Mouse (Mus musculus): Measurements from ENCODE around the gene Gm2042. TPM values are rescaled to one million over a fixed set of nuclear protein-coding genes. Genes with fewer than 3 reads are reported as not detected.
"Not testable (repeated sequence)": the region's sequence is repeated elsewhere in the genome, so short reads cannot be mapped to it uniquely, and the experiment has no call there.

Gm2042 gene
- not detected in 2 replicates for polyA plus RNA-seq (2016; fragmentation: Nextera tagmentation; extraction: Ambion mirVana)

GRCm38 (mm10) chr12:87953780-87954179 is at the start of gene Gm2042:
TSS of gene Gm2042 (plus strand) at chr12:87954080.
- H3K27ac ChIP-seq; H3K4me3 ChIP-seq; H3K4me1 ChIP-seq; ATAC-seq (ENCODE audit: low FRiP score, low read depth); H3K27me3 ChIP-seq (replicated peaks); H3K9me3 ChIP-seq; H3K4me2 ChIP-seq (replicated peaks); H3K36me3 ChIP-seq; H3K9ac ChIP-seq: not testable (repeated sequence)
- 84% methylated on average over 2 of the region's 2 CpGs for WGBS

- H3K4me2 ChIP-seq (replicated peaks); H3K9ac ChIP-seq; H3K27me3 ChIP-seq (replicated peaks); H3K36me3 ChIP-seq; H3K4me3 ChIP-seq; ATAC-seq (ENCODE audit: low FRiP score, low read depth); H3K27ac ChIP-seq; H3K4me1 ChIP-seq; H3K9me3 ChIP-seq: not testable (repeated sequence)
- WGBS = 74% methylated on average over 2 of the region's 2 CpGs
Observed at GRCm38 (mm10) chr12:87919721-87920120, 34.2 kb upstream of the Gm2042 start, which contains the start of gene Gm2035. TSS of gene Gm2035 (minus strand) at chr12:87919857.

- H3K27ac ChIP-seq; H3K9me3 ChIP-seq; H3K4me1 ChIP-seq; H3K27me3 ChIP-seq (replicated peaks); H3K4me2 ChIP-seq (replicated peaks); H3K9ac ChIP-seq; H3K36me3 ChIP-seq; H3K4me3 ChIP-seq; ATAC-seq (ENCODE audit: low FRiP score, low read depth): not testable (repeated sequence)
Observed at GRCm38 (mm10) chr12:87984000-87984399, 30.1 kb downstream of the Gm2042 start.

- not testable (repeated sequence) for H3K27ac ChIP-seq; H3K4me3 ChIP-seq; H3K9ac ChIP-seq; H3K4me2 ChIP-seq (replicated peaks); H3K27me3 ChIP-seq (replicated peaks); H3K36me3 ChIP-seq; H3K4me1 ChIP-seq; ATAC-seq (ENCODE audit: low FRiP score, low read depth); H3K9me3 ChIP-seq
- WGBS = 83% methylated on average over 3 of the region's 3 CpGs
Observed at GRCm38 (mm10) chr12:88004118-88004517, 50.2 kb downstream of the Gm2042 start.

Other genes starting within 250 kb of the Gm2042 start
- not detected in 2 replicates for gene Gm21319, start 178.3 kb upstream of the Gm2042 start, polyA plus RNA-seq (2016; fragmentation: Nextera tagmentation; extraction: Ambion mirVana)
- not detected in 2 replicates for gene Gm21936, start 158.6 kb upstream of the Gm2042 start, polyA plus RNA-seq (2016; fragmentation: Nextera tagmentation; extraction: Ambion mirVana)
- gene BB287469, start 137.5 kb upstream of the Gm2042 start, polyA plus RNA-seq (2016; fragmentation: Nextera tagmentation; extraction: Ambion mirVana) = not detected in 2 replicates
- gene Gm2001, start 111.7 kb upstream of the Gm2042 start, polyA plus RNA-seq (2016; fragmentation: Nextera tagmentation; extraction: Ambion mirVana) = not detected in 2 replicates
- gene Gm2016, start 80.0 kb upstream of the Gm2042 start, polyA plus RNA-seq (2016; fragmentation: Nextera tagmentation; extraction: Ambion mirVana) = not detected in 2 replicates
- not detected in 2 replicates for gene Gm2022, start 58.7 kb upstream of the Gm2042 start, polyA plus RNA-seq (2016; fragmentation: Nextera tagmentation; extraction: Ambion mirVana)
- not detected in 2 replicates for gene Gm2035, start 34.2 kb upstream of the Gm2042 start, polyA plus RNA-seq (2016; fragmentation: Nextera tagmentation; extraction: Ambion mirVana)
- gene Gm2075, start 57.8 kb downstream of the Gm2042 start, polyA plus RNA-seq (2016; fragmentation: Nextera tagmentation; extraction: Ambion mirVana) = not detected in 2 replicates
- gene Gm6803, start 64.7 kb downstream of the Gm2042 start, polyA plus RNA-seq (2016; fragmentation: Nextera tagmentation; extraction: Ambion mirVana) = not detected in 2 replicates
- gene Gm2056, start 72.9 kb downstream of the Gm2042 start, polyA plus RNA-seq (2016; fragmentation: Nextera tagmentation; extraction: Ambion mirVana) = not detected in 2 replicates
- gene Gm16368, start 129.6 kb downstream of the Gm2042 start, polyA plus RNA-seq (2016; fragmentation: Nextera tagmentation; extraction: Ambion mirVana) = not detected in 2 replicates
- not detected in 2 replicates for gene Gm10436, start 228.0 kb downstream of the Gm2042 start, polyA plus RNA-seq (2016; fragmentation: Nextera tagmentation; extraction: Ambion mirVana)

All from neural tube, embryonic 12.5 days (tissue).